Mouse (Mus musculus) layer of hippocampus, postnatal 10 days (tissue): ENCODE data around the gene Zfp622. TPM values are rescaled to one million over a fixed set of nuclear protein-coding genes. Genes with fewer than 3 reads are reported as not detected.

Source experiments
- microRNA-seq, 2 experiments: library from miRNA; unstranded; fragments of <30 nt; microRNA quantifications; one replicate each; pipeline ENCODE4 v1.2.0; 2021
- total RNA-seq, 2 experiments: library from RNA; stranded (reverse); gene quantifications; 2 replicates each; pipeline ENCODE4 v1.2.3; 2021

Gene Zfp622
- total RNA-seq, 2 experiments from 2014 or later = 42.6 to 45.4 TPM

Small RNA genes within 50 kb of the gene (microRNA-seq; reads per million reads assigned to microRNA genes)
- gene Mir7212 = 0.45 to 0.98 reads per million in 2 experiments

Other genes starting within 250 kb of the Zfp622 start
- 10 to 100 TPM; 35.3 to 36.7 TPM for gene Retreg1, start 141.2 kb upstream of the Zfp622 start, total RNA-seq